Mouse (Mus musculus) liver, postnatal 0 days (tissue): Measurements from ENCODE around the gene Dgki.

Experiments
- CTCF ChIP-seq: sonication (generic); IDR thresholded peaks from 2 replicates; pipeline ENCODE4 v1.5.1; 2016; ENCODE audit warnings: antibody characterized with exemption, low read depth
- EP300 ChIP-seq: IDR thresholded peaks from 2 replicates; pipeline ENCODE4 v1.6.1; 2016; ENCODE audit warnings: antibody characterized with exemption, low read depth, mild to moderate bottlenecking

- TF ChIP-seq CTCF = no peak
- TF ChIP-seq EP300 = no peak
Measured at GRCm38 (mm10) chr6:36990186-36990585, 309.8 kb downstream of the Dgki start.
